Comparison of ENCODE assay signal across 1 mouse cellular context in genomic region chr3:108189897-108190296, GRCm38 (mm10).
TF ChIP-seq lines count a peak whose summit lies in the region.

No protein-coding gene starts in this region.

TF ChIP-seq in myocyte, 11 proteins besides CTCF, POLR2A, EP300 and RAD21:
- no peak for TF ChIP-seq SRF (IDR thresholded peaks at IDR 0.05; ENCODE audit: control insufficient read depth, insufficient read length, low read depth)
- TF ChIP-seq REST (IDR thresholded peaks at IDR 0.05; ENCODE audit: insufficient read depth, insufficient read length): no peak
- no peak for TF ChIP-seq TCF12 (IDR thresholded peaks at IDR 0.05; ENCODE audit: insufficient read depth, poor library complexity, severe bottlenecking)
- TF ChIP-seq USF1 (IDR thresholded peaks at IDR 0.05; ENCODE audit: low read depth): no peak
- TF ChIP-seq MAX (IDR thresholded peaks at IDR 0.05; ENCODE audit: low read depth): no peak
- TF ChIP-seq TCF3 (IDR thresholded peaks at IDR 0.05; ENCODE audit: insufficient read length, low read depth): no peak
- no peak for TF ChIP-seq E2F4 (IDR thresholded peaks at IDR 0.05; ENCODE audit: insufficient read depth)
